Mouse (Mus musculus) embryonic facial prominence, embryonic 15.5 days (tissue): ENCODE data around the gene Spint3. TPM values are rescaled to one million over a fixed set of nuclear protein-coding genes. Genes with fewer than 3 reads are reported as not detected.

Experiments used
- ATAC-seq: fragments of 200-750 bp; cut with Nextera tagmentation; 2 replicates; pipeline ENCODE4 v1.8.0; 2017; ENCODE audit warnings: low read depth, moderate TSS enrichment; ENCODE audit not compliant: insufficient number of reproducible peaks, low FRiP score, low TSS enrichment
- H3K27ac ChIP-seq: fragments of 300-500 bp; sonication (generic); replicated peaks from 2 replicates; pipeline ENCODE4 v1.5.1; 2015; ENCODE audit warnings: mild to moderate bottlenecking, inconsistent platforms
- H3K27me3 ChIP-seq: fragments of 300-500 bp; sonication (generic); 2 replicates; pipeline ENCODE4 v1.6.1; 2015; ENCODE audit warnings: inconsistent platforms
- H3K36me3 ChIP-seq: fragments of 300-500 bp; sonication (generic); 2 replicates; pipeline ENCODE4 v1.6.1; 2015; ENCODE audit warnings: mild to moderate bottlenecking, inconsistent platforms
- H3K4me1 ChIP-seq: fragments of 300-500 bp; sonication (generic); 2 replicates; pipeline ENCODE4 v1.6.1; 2015; ENCODE audit warnings: inconsistent platforms
- H3K4me2 ChIP-seq: fragments of 300-500 bp; sonication (generic); replicated peaks from 2 replicates; pipeline ENCODE4 v1.6.1; 2015; ENCODE audit warnings: mild to moderate bottlenecking, inconsistent platforms
- H3K4me3 ChIP-seq: fragments of 300-500 bp; sonication (generic); replicated peaks from 2 replicates; pipeline ENCODE4 v1.5.1; 2015; ENCODE audit warnings: mild to moderate bottlenecking, inconsistent platforms
- H3K9ac ChIP-seq: fragments of 300-500 bp; sonication (generic); 2 replicates; pipeline ENCODE4 v1.6.1; 2015; ENCODE audit warnings: inconsistent platforms
- H3K9me3 ChIP-seq: fragments of 300-500 bp; sonication (generic); replicated peaks from 2 replicates; pipeline ENCODE4 v1.6.1; 2016; ENCODE audit warnings: inconsistent platforms
- WGBS: fragments of 180-500 bp; shearing (Covaris S2); methylation state at CpG from one replicate; pipeline ENCODE4 v1.1.7; 2015; 5-methylcytosine and 5-hydroxymethylcytosine counted together
- polyA plus RNA-seq: library from polyadenylated mRNA; unstranded; fragments of >200 nt; fragmentation: Nextera tagmentation; extraction: Ambion mirVana; gene quantifications from 2 replicates; pipeline ENCODE4 v1.2.1, GENCODE M21; 2015

The Spint3 gene
- polyA plus RNA-seq, 1 experiment from 2014 or later = not detected

DNA sequence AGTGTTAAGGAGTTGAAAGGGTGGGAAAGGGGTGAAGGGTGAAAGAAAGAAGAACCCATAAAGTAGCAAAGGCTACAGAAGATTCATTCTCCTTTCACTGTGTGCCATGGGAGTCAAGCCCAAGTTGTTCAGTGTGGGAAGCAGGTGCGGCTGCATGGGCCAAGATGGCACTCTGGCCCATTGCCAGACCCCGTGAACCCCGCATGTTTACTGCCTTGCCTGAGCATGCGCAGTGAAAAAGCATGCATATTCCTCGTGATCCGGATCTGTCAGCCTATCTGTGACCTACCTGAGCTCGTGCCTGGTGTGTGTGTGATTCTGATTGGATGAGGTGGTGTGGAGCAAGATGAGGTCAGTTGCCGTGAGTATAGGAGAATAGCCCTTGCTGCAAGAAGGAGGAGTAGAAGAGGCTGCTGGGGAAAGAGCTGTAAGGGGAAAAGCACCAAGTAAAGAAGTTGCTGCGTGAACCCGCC lies 49.9 kb downstream of the Spint3 start:
- Histone ChIP-seq H3K4me2 (no peak overlapping the region), H3K9me3 (0 out of 2 replicates have a peak, but pooled peaks cover 4% of the 10 kb centered on the region), H3K27ac (0 out of 2 replicates have a peak overlapping the region, but pooled peaks have one; percentile 71), H3K36me3 (no peaks in the 10 kb centered on the region), H3K9ac (no peak overlapping the region), H3K4me3 (no peak overlapping the region; the same call in 1 of the 2 replicates), H3K27me3 (no peaks in the 10 kb centered on the region), H3K4me1 (peaks cover 19% of the 10 kb centered on the region)
- ATAC-seq = no peak
- 78% methylated on average over 10 of the region's 10 CpGs for WGBS

DNA sequence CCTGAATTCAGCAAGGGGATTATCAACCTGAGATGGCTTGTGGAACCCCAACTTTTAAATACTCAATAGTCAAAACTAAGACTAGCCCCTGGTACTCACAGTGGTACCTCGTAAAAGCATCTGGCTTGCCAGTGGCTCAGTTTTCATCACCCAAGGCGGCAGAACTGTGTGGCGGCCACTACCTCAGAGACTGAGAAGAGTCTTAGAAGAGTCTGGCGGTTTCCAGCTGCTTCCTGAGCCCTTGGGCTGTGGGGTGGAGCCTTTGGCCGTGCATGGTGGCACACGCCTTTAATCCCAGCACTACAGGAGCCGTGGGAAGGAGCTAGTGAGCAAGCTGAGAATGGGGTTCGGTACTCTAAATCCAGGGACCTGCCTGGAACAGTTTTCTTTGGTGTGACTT lies 51.0 kb downstream of the Spint3 start:
- no peaks in the 10 kb centered on the region for H3K27me3 ChIP-seq
- 7% methylated on average over 8 of the region's 8 CpGs for WGBS
- peak; percentile 75 for ATAC-seq
- no peak overlapping the region for H3K9ac ChIP-seq
- H3K4me2 ChIP-seq = peak overlapping the region; percentile 35
- no peaks in the 10 kb centered on the region for H3K36me3 ChIP-seq
- peak overlapping the region; percentile 71 for H3K27ac ChIP-seq
- peaks cover 19% of the 10 kb centered on the region for H3K4me1 ChIP-seq
- H3K4me3 ChIP-seq = peak overlapping the region; percentile 11; the same call in 1 of the 2 replicates
- H3K9me3 ChIP-seq = 0 out of 2 replicates have a peak, but pooled peaks cover 4% of the 10 kb centered on the region

DNA sequence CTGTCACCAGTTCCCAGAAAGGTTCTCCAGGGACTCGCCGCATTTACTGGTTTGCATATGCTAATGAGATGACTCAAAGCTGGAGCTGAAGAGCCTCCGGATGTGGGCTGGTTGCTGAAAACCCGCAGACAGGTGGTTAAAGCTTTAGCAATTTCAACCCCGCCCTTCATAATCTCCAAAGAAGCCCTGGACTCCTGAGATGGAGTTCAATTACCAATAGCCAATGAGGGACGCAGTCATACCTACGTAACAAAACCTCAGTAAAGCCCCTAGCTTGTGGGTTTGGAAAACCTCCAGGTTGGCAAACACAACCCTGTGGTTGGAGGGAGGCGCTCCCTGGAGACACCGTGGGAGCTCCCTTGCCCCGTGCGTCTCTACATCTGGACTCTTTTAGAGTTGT lies 51.4 kb downstream of the Spint3 start:
- Histone ChIP-seq H3K4me2 (peak overlapping the region; percentile 35), H3K36me3 (no peaks in the 10 kb centered on the region), H3K4me1 (peaks cover 19% of the 10 kb centered on the region), H3K9me3 (0 out of 2 replicates have a peak, but pooled peaks cover 4% of the 10 kb centered on the region), H3K27ac (peak overlapping the region; percentile 71), H3K27me3 (no peaks in the 10 kb centered on the region), H3K9ac (no peak overlapping the region), H3K4me3 (peak overlapping the region; percentile 11; the same call in 1 of the 2 replicates)
- peak; percentile 84 for ATAC-seq
- WGBS = 6% methylated on average over 11 of the region's 11 CpGs

DNA sequence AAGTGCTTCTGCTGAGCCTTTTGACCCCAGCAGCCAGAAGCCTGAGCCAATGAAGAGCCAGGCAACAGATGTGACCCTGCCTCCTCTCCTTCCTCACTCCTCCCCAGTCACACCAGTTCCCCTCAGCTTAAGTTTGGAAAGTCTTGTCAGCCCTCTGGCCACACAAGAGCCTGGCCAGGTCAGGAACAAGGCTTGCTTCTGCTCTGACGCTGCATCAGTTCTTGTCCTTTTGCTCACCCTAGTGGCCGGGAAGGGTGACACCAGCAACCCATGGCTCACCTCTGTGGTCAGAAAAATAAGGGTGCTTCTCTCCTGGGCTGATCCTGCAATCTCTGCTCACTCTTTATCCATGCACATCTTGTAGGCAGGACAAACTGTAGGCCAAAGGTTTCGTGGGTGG lies 52.5 kb downstream of the Spint3 start:
- Histone ChIP-seq H3K36me3 (no peaks in the 10 kb centered on the region), H3K4me1 (peaks cover 19% of the 10 kb centered on the region), H3K27ac (no peak overlapping the region), H3K27me3 (no peaks in the 10 kb centered on the region), H3K9ac (no peak overlapping the region), H3K4me3 (no peak overlapping the region), H3K9me3 (0 out of 2 replicates have a peak, but pooled peaks cover 4% of the 10 kb centered on the region), H3K4me2 (no peak overlapping the region)
- ATAC-seq = no peak
- WGBS = 18% methylated on average over 3 of the region's 3 CpGs

Other genes with a start within 250 kb of the Spint3 start
- not detected in 2 replicates for gene Svs5, start 240.7 kb downstream of the Spint3 start, polyA plus RNA-seq
- 9.9 and 14.5 TPM in 2 replicates for gene Slpi, start 184.4 kb downstream of the Spint3 start, polyA plus RNA-seq
- 0.50 and 0.98 TPM in 2 replicates for gene Rbpjl, start 170.3 kb downstream of the Spint3 start, polyA plus RNA-seq
- 33.4 and 58.2 TPM in 2 replicates for gene Matn4, start 168.3 kb downstream of the Spint3 start, polyA plus RNA-seq
- 113 and 114 TPM in 2 replicates for gene Sdc4, start 129.6 kb downstream of the Spint3 start, polyA plus RNA-seq
- 66.3 and 67.8 TPM in 2 replicates for gene Sys1, start 116.5 kb downstream of the Spint3 start, polyA plus RNA-seq
- gene Gm20458, start 112.5 kb downstream of the Spint3 start, polyA plus RNA-seq = 12.2 and 12.5 TPM in 2 replicates
- gene Trp53tg5, start 99.7 kb downstream of the Spint3 start, polyA plus RNA-seq = not detected in 2 replicates
- 8.4 and 10.3 TPM in 2 replicates for gene Dbndd2, start 87.4 kb downstream of the Spint3 start, polyA plus RNA-seq
- 63.0 and 70.5 TPM in 2 replicates for gene Pigt, start 75.9 kb downstream of the Spint3 start, polyA plus RNA-seq
- 47.5 and 73.4 TPM in 2 replicates for gene Wfdc2, start 11.0 kb downstream of the Spint3 start, polyA plus RNA-seq
- gene Wfdc6a, start 12.0 kb upstream of the Spint3 start, polyA plus RNA-seq = 0.22 and 0.27 TPM in 2 replicates
- not detected in 2 replicates for gene Eppin, start 20.1 kb upstream of the Spint3 start, polyA plus RNA-seq
- not detected in 2 replicates for gene Wfdc6b, start 40.1 kb upstream of the Spint3 start, polyA plus RNA-seq
- gene Wfdc8, start 40.2 kb upstream of the Spint3 start, polyA plus RNA-seq = not detected in 2 replicates
- gene Wfdc16, start 65.3 kb upstream of the Spint3 start, polyA plus RNA-seq = not detected in 2 replicates
- 1.5 and 2.8 TPM in 2 replicates for gene Wfdc10, start 82.6 kb upstream of the Spint3 start, polyA plus RNA-seq
- not detected in 2 replicates for gene Wfdc9, start 83.1 kb upstream of the Spint3 start, polyA plus RNA-seq
- gene Wfdc11, start 100.6 kb upstream of the Spint3 start, polyA plus RNA-seq = not detected in 2 replicates
- gene Wfdc13, start 111.6 kb upstream of the Spint3 start, polyA plus RNA-seq = 0.16 and 0.71 TPM in 2 replicates
- not detected in 2 replicates for gene Spint4, start 125.0 kb upstream of the Spint3 start, polyA plus RNA-seq
- gene Spint5, start 141.8 kb upstream of the Spint3 start, polyA plus RNA-seq = not detected in 2 replicates
- gene Wfdc3, start 172.5 kb upstream of the Spint3 start, polyA plus RNA-seq = 2.2 and 3.2 TPM in 2 replicates
- gene Dnttip1, start 172.5 kb upstream of the Spint3 start, polyA plus RNA-seq = 66.3 and 67.5 TPM in 2 replicates
- 297 and 302 TPM in 2 replicates for gene Ube2c, start 196.4 kb upstream of the Spint3 start, polyA plus RNA-seq
- 383 and 528 TPM in 2 replicates for gene Tnnc2, start 206.5 kb upstream of the Spint3 start, polyA plus RNA-seq
- gene Snx21, start 212.4 kb upstream of the Spint3 start, polyA plus RNA-seq = 37.1 and 37.3 TPM in 2 replicates
- 20.7 and 20.9 TPM in 2 replicates for gene Acot8, start 231.4 kb upstream of the Spint3 start, polyA plus RNA-seq
- 7.3 and 7.6 TPM in 2 replicates for gene Zswim3, start 231.6 kb upstream of the Spint3 start, polyA plus RNA-seq
- 18.2 and 20.1 TPM in 2 replicates for gene Zswim1, start 249.2 kb upstream of the Spint3 start, polyA plus RNA-seq